Mouse (Mus musculus): Measurements from ENCODE around the gene Upk3a.

- TF ChIP-seq CTCF (IDR thresholded peaks at IDR 0.05; ENCODE audit: low read depth) = no peak
- TF ChIP-seq EP300 (IDR thresholded peaks at IDR 0.05; ENCODE audit: low read depth) = no peak
These were observed 30.5 kb upstream of the Upk3a start for GRCm38 (mm10) chr15:84986171-84987019.

Measured in liver, postnatal 0 days (tissue).